Mouse (Mus musculus) adrenal gland, postnatal 4 days (tissue): ENCODE results near the gene Eif4e2. TPM values are rescaled to one million over a fixed set of nuclear protein-coding genes. Genes with fewer than 3 reads are reported as not detected.

Source experiments
- DNase-seq, 2 experiments: peaks; one replicate each; pipeline ENCODE4 v3.0.0; 2021 to 2022; ENCODE audit warnings: low spot score in 2 of 2, mixed read lengths in 2 of 2
- total RNA-seq, 2 experiments: library from RNA; stranded (reverse); gene quantifications; 2 replicates each; pipeline ENCODE4 v1.2.3; 2021

Eif4e2 gene
- total RNA-seq, 2 experiments from 2014 or later = 107 to 109 TPM

DNA sequence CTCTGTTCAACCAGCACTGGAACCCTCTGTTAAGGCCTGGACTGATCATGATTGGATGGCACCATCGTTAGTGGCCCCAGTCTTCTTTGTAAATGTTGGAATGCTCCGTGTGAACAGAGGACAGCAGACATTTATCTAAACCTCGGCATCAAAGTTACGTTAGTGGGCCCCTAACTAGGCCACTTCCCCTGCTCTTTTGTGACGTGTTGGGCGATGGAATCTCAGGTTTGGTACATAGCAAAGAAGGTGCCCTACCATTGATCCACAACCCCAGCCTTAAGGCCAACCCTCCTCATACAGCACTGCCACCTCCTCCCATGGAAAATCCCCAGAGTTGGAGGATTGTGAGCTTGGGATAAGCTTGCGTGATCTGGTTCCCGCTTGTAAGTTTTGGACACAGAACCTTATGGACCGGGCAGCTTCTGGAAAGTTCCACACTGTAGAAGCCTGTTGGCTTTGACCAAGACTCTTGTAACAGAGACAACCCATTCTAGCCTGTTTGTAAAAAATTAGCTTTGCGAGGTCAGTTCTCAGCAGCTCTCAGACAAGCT is 69.8 kb downstream of the Eif4e2 start:
- DNase-seq = no peak

DNA sequence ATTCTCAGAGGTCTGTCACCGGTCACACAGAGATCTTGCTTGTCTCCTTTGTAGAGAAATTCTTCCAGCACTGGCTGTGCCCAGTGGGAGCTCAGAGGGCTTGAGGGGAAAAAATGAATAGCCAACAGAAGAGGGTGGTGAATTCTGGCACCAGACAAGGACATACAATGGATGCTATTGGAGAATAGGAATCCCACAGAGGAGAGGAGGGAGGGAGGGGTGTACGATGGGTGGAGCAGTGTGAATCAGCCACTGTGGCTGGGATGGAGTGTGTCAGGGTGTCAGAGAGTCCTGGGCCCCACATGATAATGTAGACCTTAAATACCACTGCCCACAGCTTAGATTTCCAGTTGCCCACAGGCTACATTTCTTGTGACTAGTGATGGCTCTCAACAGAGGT is 73.4 kb downstream of the Eif4e2 start:
- DNase-seq = no peak

Other genes with a start within 250 kb of the Eif4e2 start
- gene Alppl2, start 124.0 kb upstream of the Eif4e2 start, total RNA-seq = not detected
- gene Alpi, start 112.3 kb upstream of the Eif4e2 start, total RNA-seq = not detected
- gene Akp3, start 88.9 kb upstream of the Eif4e2 start, total RNA-seq = not detected
- gene Ecel1, start 57.4 kb upstream of the Eif4e2 start, total RNA-seq = 10 to 100 TPM in 1 of 2 experiments, 1 to 10 TPM in 1; 6.9 to 15.1 TPM
- not detected for gene Prss56, start 30.6 kb upstream of the Eif4e2 start, total RNA-seq
- under 1 TPM; 0.20 to 0.54 TPM for gene Chrnd, start 23.3 kb upstream of the Eif4e2 start, total RNA-seq
- gene Chrng, start 9.3 kb upstream of the Eif4e2 start, total RNA-seq = under 1 TPM in 1 of 2 experiments, not detected in 1; 0.34 TPM
- gene Efhd1, start 50.4 kb downstream of the Eif4e2 start, total RNA-seq = 100 to 1,000 TPM; 201 to 207 TPM
- gene Gigyf2, start 113.1 kb downstream of the Eif4e2 start, total RNA-seq = 10 to 100 TPM; 73.9 to 84.0 TPM
- gene Kcnj13, start 180.8 kb downstream of the Eif4e2 start, total RNA-seq = not detected